Mouse (Mus musculus) heart, embryonic 16.5 days (tissue): Measurements from ENCODE around the gene 1700018F24Rik. TPM values are rescaled to one million over a fixed set of nuclear protein-coding genes. Genes with fewer than 3 reads are reported as not detected.

Source experiments
- ATAC-seq: fragments of 200-750 bp; cut with Nextera tagmentation; replicated peaks from 2 replicates; pipeline ENCODE4 v1.8.0; 2017; ENCODE audit warnings: moderate number of reproducible peaks; ENCODE audit not compliant: insufficient read depth, low FRiP score; ENCODE audit errors: extremely low read depth
- H3K27ac ChIP-seq: fragments of 300-500 bp; sonication (generic); 2 replicates; pipeline ENCODE4 v1.5.1; 2014; ENCODE audit warnings: mild to moderate bottlenecking, low read length, control low read depth, moderate library complexity
- H3K27me3 ChIP-seq: fragments of 300-500 bp; sonication (generic); 2 replicates; pipeline ENCODE4 v1.6.1; 2014; ENCODE audit warnings: low read length, mixed read lengths; ENCODE audit not compliant: control insufficient read depth, insufficient read depth
- H3K36me3 ChIP-seq: fragments of 300-500 bp; sonication (generic); 2 replicates; pipeline ENCODE4 v1.6.1; 2014; ENCODE audit not compliant: control insufficient read depth, insufficient read depth
- H3K4me1 ChIP-seq: fragments of 300-500 bp; sonication (generic); 2 replicates; pipeline ENCODE4 v1.6.1; 2014; ENCODE audit warnings: low read length, mixed read lengths; ENCODE audit not compliant: control insufficient read depth, insufficient read depth
- H3K4me2 ChIP-seq: fragments of 300-500 bp; sonication (generic); 2 replicates; pipeline ENCODE4 v1.6.1; 2014; ENCODE audit warnings: low read depth, mild to moderate bottlenecking, control low read depth, low read length
- H3K4me3 ChIP-seq: fragments of 300-500 bp; sonication (generic); 2 replicates; pipeline ENCODE4 v1.5.1; 2014; ENCODE audit warnings: mild to moderate bottlenecking, control low read depth, low read length
- H3K9ac ChIP-seq: fragments of 300-500 bp; sonication (generic); 2 replicates; pipeline ENCODE4 v1.6.1; 2014; ENCODE audit warnings: low read length, control low read depth
- H3K9me3 ChIP-seq: fragments of 300-500 bp; sonication (generic); replicated peaks from 2 replicates; pipeline ENCODE4 v1.6.1; 2016; ENCODE audit warnings: low read length; ENCODE audit not compliant: control insufficient read depth
- WGBS: fragments of 180-500 bp; shearing (Covaris S2); extraction: QIAGEN DNeasy Blood & Tissue Kit; methylation state at CpG from one replicate; pipeline ENCODE4 v1.1.7; 2014; 5-methylcytosine and 5-hydroxymethylcytosine counted together
- polyA plus RNA-seq: library from polyadenylated mRNA; unstranded; fragments of >200 nt; fragmentation: Nextera tagmentation; extraction: Ambion mirVana; gene quantifications from 2 replicates; pipeline ENCODE4 v1.2.1, GENCODE M21; 2015

Gene 1700018F24Rik
- polyA plus RNA-seq, 1 experiment from 2014 or later = not detected

DNA sequence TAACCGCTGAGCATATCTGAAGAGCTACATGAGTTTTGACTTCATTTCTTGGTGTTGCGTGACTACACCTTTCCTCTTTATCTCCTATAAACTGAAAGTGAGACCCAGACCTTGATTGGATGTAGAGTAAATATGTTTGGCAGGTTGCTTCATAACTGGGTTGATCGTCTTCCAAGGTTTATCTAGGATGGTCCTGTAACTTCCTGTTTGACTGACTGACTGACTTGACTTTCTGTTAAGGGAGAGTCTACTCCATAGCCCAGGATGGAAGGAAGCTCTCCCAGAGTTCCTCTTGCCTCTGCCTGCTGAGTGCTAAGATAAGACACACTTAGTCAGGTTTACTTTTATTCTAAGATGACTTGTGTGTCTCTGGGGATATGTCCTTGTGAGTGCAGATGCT lies 47.1 kb downstream of the 1700018F24Rik start:
- peaks cover 20% of the 10 kb centered on the region for H3K36me3 ChIP-seq
- 80% methylated on average over 3 of the region's 3 CpGs for WGBS
- no peak overlapping the region for H3K27ac ChIP-seq
- H3K9ac ChIP-seq = no peak overlapping the region
- no peak overlapping the region for H3K4me3 ChIP-seq
- H3K27me3 ChIP-seq = no peaks in the 10 kb centered on the region
- no peak overlapping the region for H3K4me2 ChIP-seq
- ATAC-seq = no peak
- no peaks in the 10 kb centered on the region for H3K9me3 ChIP-seq
- peaks cover 3% of the 10 kb centered on the region for H3K4me1 ChIP-seq

Other genes with a start within 250 kb of the 1700018F24Rik start
- gene Smurf1, start 77.1 kb upstream of the 1700018F24Rik start, polyA plus RNA-seq = 9.3 and 13.5 TPM in 2 replicates
- not detected in 2 replicates for gene Gm4871, start 10.2 kb upstream of the 1700018F24Rik start, polyA plus RNA-seq
- 91.5 and 93.7 TPM in 2 replicates for gene Arpc1a, start 40.8 kb downstream of the 1700018F24Rik start, polyA plus RNA-seq
- 0.11 TPM in 1 of 2 replicates, not detected in the other for gene Kpna7, start 41.0 kb downstream of the 1700018F24Rik start, polyA plus RNA-seq
- gene Arpc1b, start 71.2 kb downstream of the 1700018F24Rik start, polyA plus RNA-seq = 263 and 300 TPM in 2 replicates
- 46.0 and 49.8 TPM in 2 replicates for gene Pdap1, start 97.2 kb downstream of the 1700018F24Rik start, polyA plus RNA-seq
- 118 and 134 TPM in 2 replicates for gene Bud31, start 97.4 kb downstream of the 1700018F24Rik start, polyA plus RNA-seq
- gene Ptcd1, start 124.1 kb downstream of the 1700018F24Rik start, polyA plus RNA-seq = 16.4 and 17.2 TPM in 2 replicates
- 25.9 and 26.5 TPM in 2 replicates for gene Cpsf4, start 124.2 kb downstream of the 1700018F24Rik start, polyA plus RNA-seq
- 1,156 and 1,380 TPM in 2 replicates for gene Atp5j2, start 149.1 kb downstream of the 1700018F24Rik start, polyA plus RNA-seq
- 7.0 and 8.0 TPM in 2 replicates for gene Zkscan14, start 158.9 kb downstream of the 1700018F24Rik start, polyA plus RNA-seq
- gene Zkscan5, start 161.6 kb downstream of the 1700018F24Rik start, polyA plus RNA-seq = 9.8 and 9.9 TPM in 2 replicates
- 30.0 and 31.9 TPM in 2 replicates for gene Zfp655, start 188.7 kb downstream of the 1700018F24Rik start, polyA plus RNA-seq
- gene Zscan25, start 237.5 kb downstream of the 1700018F24Rik start, polyA plus RNA-seq = 0.51 and 0.64 TPM in 2 replicates